Mouse (Mus musculus): ENCODE measurements at regions not wholly inside any gene's neighbourhood (a gene's known extent, or its start where the extent isn't known, plus 50 kb on each side); places are given as distances from the start of the nearest gene placed in this dataset.

DNA sequence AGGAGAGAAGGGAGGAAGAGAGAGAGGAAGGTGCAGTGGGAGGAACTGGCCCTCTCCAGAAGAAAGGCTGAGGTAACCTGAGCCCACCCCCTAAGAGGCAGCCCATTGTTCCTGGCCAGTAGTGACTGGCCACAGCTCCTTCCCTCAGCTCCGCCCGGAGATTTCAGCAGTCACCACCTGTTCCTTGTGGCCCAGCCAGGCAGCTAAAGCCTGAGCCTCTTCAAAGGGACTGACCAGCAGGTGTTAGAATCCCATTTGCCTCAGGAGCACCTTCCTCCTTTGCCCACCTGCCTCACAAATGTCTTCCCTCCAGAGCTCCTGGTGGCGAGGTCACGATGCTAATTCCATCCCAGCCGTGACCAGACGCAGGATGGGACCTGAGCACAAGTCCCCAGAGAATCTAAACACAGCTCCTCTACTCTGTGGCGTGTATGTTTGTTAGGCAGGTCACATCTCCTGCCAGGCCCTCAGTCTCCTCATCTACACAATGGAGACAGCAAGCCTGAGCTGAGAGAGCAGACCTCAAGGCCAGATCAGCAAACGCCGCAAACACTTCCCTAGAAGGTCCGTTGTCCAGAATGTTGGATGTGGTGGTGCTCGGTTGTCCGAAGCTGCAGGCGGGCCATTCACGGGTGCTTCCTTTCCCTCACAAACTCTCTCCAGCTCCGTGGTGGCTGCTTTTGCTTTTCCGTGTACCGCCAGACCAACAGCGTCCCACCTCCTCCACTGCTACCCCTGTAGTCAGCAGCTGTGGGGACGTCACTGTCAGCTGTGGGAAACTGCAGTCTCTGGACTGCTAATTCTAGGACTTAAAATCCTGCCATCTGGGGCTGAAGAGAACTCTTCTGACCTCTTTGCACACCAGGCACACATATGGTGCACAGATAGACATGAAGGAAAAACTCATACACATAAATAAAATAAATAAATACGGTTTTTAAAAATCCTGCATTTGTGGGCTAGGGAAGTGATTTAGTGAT, 145.8 kb upstream of the Rad23b start:
- peak; percentile 33 for DNase-seq (ENCODE audit: low spot score)

DNA sequence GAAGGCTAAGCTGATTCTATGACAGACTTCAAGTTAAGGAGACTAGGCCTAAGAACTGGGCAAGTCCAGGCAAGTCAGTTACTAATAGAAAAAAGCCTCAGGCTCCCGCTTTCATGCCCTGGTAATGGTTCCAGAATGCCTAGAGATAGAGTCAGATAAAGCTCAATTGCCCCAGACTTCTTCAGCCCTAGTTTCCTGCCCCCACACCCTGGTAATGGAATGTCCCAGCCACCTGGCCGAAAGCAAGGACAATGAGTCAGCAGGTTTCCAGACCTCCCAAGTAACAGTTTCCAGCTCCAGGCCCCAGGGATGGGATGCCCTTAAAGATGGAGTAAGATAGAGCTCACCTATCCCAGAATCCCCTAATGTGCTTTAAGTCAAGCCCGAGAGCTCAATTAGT, 143.6 kb upstream of the Rad23b start:
- DNase-seq (ENCODE audit: low spot score) = no peak

DNA sequence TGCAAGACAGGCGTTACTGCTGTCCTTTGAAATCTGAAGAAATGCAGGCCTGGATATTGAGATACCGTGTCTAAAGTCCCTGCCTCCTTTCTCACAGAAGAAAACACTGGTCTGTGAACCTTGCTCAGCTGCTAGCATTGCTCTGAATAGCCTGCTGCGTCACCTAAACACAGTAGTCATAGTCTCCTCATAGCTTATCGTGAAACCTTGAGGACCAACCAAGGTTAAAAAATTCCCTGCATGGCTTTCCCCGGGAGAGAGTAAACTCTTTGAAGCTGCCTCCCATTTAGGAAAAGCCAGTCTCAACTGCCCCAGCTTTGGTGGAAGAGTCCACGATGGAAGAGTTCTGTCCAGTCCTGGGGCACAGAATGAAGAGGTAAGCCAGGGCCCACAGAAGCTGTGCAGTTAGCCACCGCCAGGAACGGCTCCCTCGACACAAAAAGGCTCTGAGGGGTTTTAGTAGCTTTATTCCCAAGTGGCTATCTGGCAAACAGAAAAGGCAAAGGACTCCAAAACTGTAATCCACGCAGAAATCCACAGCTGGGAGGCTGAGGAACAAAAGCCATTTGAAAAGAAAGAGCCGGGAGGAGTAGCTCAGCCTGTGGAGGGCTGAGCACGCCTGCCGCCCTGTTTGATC, 142.0 kb upstream of the Rad23b start:
- peak; percentile 23 for DNase-seq (ENCODE audit: low spot score)

GRCm38 (mm10) chr4:55208386-55209345, 141.2 kb upstream of the Rad23b start:
- peak; percentile 75 for DNase-seq (ENCODE audit: low spot score)

GRCm38 (mm10) chr4:55215425-55216174, 134.2 kb upstream of the Rad23b start:
- no peak for DNase-seq (ENCODE audit: low spot score)

- DNase-seq (ENCODE audit: low spot score) = no peak
Measured at GRCm38 (mm10) chr4:55216175-55216545, 133.7 kb upstream of the Rad23b start.

DNA sequence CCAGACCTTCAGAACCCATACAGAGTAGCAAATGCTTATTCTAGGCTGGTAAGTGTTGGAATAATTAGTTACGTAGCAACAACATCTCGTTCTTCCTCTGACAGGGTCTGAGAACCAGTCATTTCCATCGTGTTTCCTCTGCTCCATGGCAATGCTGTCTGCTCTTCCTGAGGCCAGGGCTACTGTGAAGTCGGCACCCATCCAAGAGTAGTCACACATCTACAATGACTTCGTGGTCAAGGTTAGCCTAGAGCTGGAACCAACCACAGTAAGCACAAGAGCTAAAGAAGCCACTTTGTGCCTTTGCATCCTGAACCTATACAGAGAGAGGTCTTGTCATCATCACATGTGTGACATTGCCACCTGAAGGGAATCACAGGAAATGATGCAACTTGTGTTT, 124.1 kb upstream of the Rad23b start:
- no peak for DNase-seq (ENCODE audit: low spot score)

GRCm38 (mm10) chr4:55227394-55227793, 122.4 kb upstream of the Rad23b start:
- DNase-seq (ENCODE audit: low spot score) = no peak

GRCm38 (mm10) chr4:55231522-55231921, 118.3 kb upstream of the Rad23b start:
- peak; percentile 68 for DNase-seq (ENCODE audit: low spot score)

- no peak for DNase-seq (ENCODE audit: low spot score)
Measured at GRCm38 (mm10) chr4:55237856-55238255, 112.0 kb upstream of the Rad23b start.

- DNase-seq (ENCODE audit: low spot score) = peak; percentile 91
Measured at GRCm38 (mm10) chr4:55240450-55240849, 109.4 kb upstream of the Rad23b start.

DNA sequence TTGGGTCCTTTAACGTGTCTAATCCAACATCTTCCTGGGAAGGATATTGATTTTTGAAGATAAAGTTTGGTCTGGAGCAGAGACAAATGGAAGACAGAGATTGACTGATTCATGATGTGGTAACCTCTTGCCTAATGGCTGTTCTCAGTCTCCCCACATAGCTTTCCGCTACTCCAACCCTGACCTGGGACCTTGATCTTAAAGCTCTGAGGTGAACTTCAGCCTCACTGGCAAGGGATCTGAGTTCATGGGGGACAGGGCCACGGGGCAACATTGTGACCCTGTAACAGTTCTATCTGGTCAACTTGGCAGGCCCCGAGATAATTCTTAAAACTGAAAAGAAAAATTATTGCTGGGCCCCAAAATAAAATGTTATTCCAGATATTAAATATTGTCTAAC, 107.5 kb upstream of the Rad23b start:
- no peak for DNase-seq (ENCODE audit: low spot score)

DNA sequence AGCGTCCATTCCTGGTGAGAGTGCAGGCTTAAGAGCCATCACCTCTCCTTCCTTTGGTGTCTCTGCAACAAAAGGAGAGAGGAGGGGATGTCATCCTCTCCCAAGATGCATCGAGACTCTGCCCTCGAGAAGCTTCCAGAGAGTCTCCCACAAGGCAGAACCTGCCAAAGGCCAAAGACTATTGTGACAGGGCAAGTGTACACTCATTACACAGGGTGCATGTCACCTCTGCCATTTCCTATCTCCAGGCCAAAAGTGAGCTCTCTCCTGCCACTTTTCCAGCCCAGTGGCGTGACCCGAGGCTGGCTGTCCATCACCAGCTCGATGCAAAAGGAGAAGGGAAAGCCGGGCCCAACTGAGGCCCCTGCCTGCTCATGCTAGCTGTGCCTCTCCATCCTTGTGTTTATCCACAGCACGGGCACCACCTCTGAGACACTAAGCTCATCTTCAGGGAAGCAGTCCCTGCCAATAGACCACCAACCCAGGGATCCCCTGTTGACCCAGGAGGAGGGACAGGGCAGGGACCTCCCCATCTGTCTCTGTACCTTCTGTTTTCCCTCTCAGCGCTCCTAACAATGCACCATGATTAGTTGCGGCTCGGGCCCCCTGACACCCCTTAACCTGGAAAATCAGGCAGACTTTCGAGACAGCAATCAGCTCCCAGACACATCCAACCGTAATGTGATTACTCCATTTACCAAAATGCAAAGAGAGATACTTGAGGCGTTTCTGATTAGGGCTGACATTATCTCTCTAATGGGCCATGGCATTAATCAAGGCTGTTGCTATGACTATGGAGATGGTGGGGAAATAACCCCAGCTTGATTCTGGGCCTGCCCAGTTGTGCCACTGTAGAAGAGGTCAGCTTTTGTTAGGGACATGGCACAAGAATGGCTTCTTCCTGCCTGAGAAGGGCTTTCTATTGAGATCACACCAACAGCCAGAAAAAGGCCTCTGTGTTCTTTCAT, 106.5 kb upstream of the Rad23b start:
- peak; percentile 13 for DNase-seq (ENCODE audit: low spot score)

DNA sequence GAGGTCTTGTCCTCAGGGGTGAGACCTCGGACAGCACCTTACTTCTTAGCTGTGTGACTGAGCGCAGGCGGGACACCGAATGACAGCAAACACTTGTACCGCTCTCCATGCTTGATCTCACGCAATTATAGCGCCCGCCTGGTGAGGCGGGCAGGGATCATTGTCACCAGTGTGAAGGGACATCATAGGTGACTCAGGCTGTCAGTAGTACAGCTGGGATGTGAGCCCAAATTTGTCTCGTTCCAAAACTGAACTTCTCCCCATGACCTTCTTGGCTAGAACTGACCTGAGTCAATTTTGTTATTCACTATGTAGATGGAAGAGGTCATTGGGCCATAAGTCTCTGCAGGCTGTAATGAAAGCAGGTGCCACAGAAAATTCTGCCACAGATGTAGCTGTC, 104.1 kb upstream of the Rad23b start:
- no peak for DNase-seq (ENCODE audit: low spot score)

- peak; percentile 17 for DNase-seq (ENCODE audit: low spot score)
Measured at GRCm38 (mm10) chr4:55250334-55250733, 99.5 kb upstream of the Rad23b start.

DNA sequence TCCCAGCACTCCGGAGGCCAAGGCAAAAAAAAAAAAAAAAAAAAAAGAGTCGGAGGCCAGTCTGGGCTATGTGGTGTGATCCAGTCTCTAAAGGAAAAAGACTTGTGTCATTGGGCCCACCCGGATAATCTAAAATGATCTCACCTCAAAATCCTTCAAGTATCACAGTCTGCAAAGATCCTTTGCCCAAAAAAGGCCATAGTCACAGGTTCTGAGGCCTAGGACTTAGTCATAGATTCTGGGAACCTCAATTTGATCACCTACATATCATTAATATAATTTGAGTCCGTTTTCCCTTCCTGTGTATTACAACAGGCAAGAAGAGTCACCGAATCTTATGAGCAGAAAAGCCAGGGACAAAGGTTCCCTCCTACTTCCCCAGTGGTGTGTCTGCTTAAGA, 98.3 kb upstream of the Rad23b start:
- no peak for DNase-seq (ENCODE audit: low spot score)

- DNase-seq (ENCODE audit: low spot score) = no peak
Measured at GRCm38 (mm10) chr4:55253769-55254168, 96.1 kb upstream of the Rad23b start.

- DNase-seq (ENCODE audit: low spot score) = no peak
Measured at GRCm38 (mm10) chr4:55271965-55272630, 77.7 kb upstream of the Rad23b start.

- DNase-seq (ENCODE audit: low spot score) = no peak
Measured at GRCm38 (mm10) chr4:55276300-55276952, 73.4 kb upstream of the Rad23b start.

Measured in embryo, embryonic 10.5 days (tissue).